Mouse (Mus musculus) lung, adult 2 months (tissue): ENCODE measurements around the gene Aamp.

Experiments used
- CTCF ChIP-seq: fragments of 200-500 bp; IDR thresholded peaks from 2 replicates; pipeline ENCODE4 v1.5.1; 2011; ENCODE audit warnings: mild to moderate bottlenecking, low read length, control low read depth; ENCODE audit not compliant: insufficient read depth
- POLR2A ChIP-seq: fragments of 200-500 bp; IDR thresholded peaks from 2 replicates; pipeline ENCODE4 v1.6.1; 2011; ENCODE audit warnings: low read depth, mild to moderate bottlenecking, control low read depth, low read length, borderline replicate concordance; ENCODE audit errors: extremely low read depth

- TF ChIP-seq CTCF (no peak), POLR2A (peak; percentile 99)
Observed at GRCm38 (mm10) chr1:74235938-74236589, 48.5 kb downstream of the Aamp start, which contains the start of gene Arpc2.
